Mouse (Mus musculus): ENCODE measurements around the gene Tspan11.

The Tspan11 gene

GRCm38 (mm10) chr6:127879472-127879871, 7.9 kb upstream of the Tspan11 start:
- peak; percentile 38 for DNase-seq (ENCODE audit: low read depth)

- no peak for DNase-seq (ENCODE audit: low read depth)
Measured at GRCm38 (mm10) chr6:127886916-127887315, 473 bp upstream of the Tspan11 start.

GRCm38 (mm10) chr6:127888581-127888980, 1.2 kb downstream of the Tspan11 start:
- no peak for DNase-seq (ENCODE audit: low read depth)

GRCm38 (mm10) chr6:127893611-127894010, 6.2 kb downstream of the Tspan11 start:
- DNase-seq (ENCODE audit: low read depth): no peak

- DNase-seq (ENCODE audit: low read depth): no peak
Measured at GRCm38 (mm10) chr6:127894999-127895398, 7.6 kb downstream of the Tspan11 start.

GRCm38 (mm10) chr6:127896425-127896824, 9.0 kb downstream of the Tspan11 start:
- no peak for DNase-seq (ENCODE audit: low read depth)

GRCm38 (mm10) chr6:127897342-127897741, 10.0 kb downstream of the Tspan11 start:
- DNase-seq (ENCODE audit: low read depth): no peak

- no peak for DNase-seq (ENCODE audit: low read depth)
Measured at GRCm38 (mm10) chr6:127900062-127900461, 12.7 kb downstream of the Tspan11 start.

- DNase-seq (ENCODE audit: low read depth): no peak
Measured at GRCm38 (mm10) chr6:127901261-127901660, 13.9 kb downstream of the Tspan11 start.

- no peak for DNase-seq (ENCODE audit: low read depth)
Measured at GRCm38 (mm10) chr6:127901669-127902068, 14.3 kb downstream of the Tspan11 start.

GRCm38 (mm10) chr6:127902559-127902958, 15.2 kb downstream of the Tspan11 start:
- no peak for DNase-seq (ENCODE audit: low read depth)

- DNase-seq (ENCODE audit: low read depth): no peak
Measured at GRCm38 (mm10) chr6:127910638-127911037, 23.2 kb downstream of the Tspan11 start.

- no peak for DNase-seq (ENCODE audit: low read depth)
Measured at GRCm38 (mm10) chr6:127911687-127912086, 24.3 kb downstream of the Tspan11 start.

GRCm38 (mm10) chr6:127912938-127913337, 25.5 kb downstream of the Tspan11 start:
- no peak for DNase-seq (ENCODE audit: low read depth)

- DNase-seq (ENCODE audit: low read depth): no peak
Measured at GRCm38 (mm10) chr6:127916993-127917392, 29.6 kb downstream of the Tspan11 start.

- DNase-seq (ENCODE audit: low read depth): no peak
Measured at GRCm38 (mm10) chr6:127917712-127918111, 30.3 kb downstream of the Tspan11 start.

- no peak for DNase-seq (ENCODE audit: low read depth)
Measured at GRCm38 (mm10) chr6:127919491-127919890, 32.1 kb downstream of the Tspan11 start.

GRCm38 (mm10) chr6:127920652-127921051, 33.3 kb downstream of the Tspan11 start:
- peak; percentile 61 for DNase-seq (ENCODE audit: low read depth)

- no peak for DNase-seq (ENCODE audit: low read depth)
Measured at GRCm38 (mm10) chr6:127921996-127922395, 34.6 kb downstream of the Tspan11 start.

GRCm38 (mm10) chr6:127923296-127923695, 35.9 kb downstream of the Tspan11 start:
- DNase-seq (ENCODE audit: low read depth): no peak

GRCm38 (mm10) chr6:127924750-127925149, 37.4 kb downstream of the Tspan11 start:
- no peak for DNase-seq (ENCODE audit: low read depth)

- no peak for DNase-seq (ENCODE audit: low read depth)
Measured at GRCm38 (mm10) chr6:127925915-127926314, 38.5 kb downstream of the Tspan11 start.

- no peak for DNase-seq (ENCODE audit: low read depth)
Measured at GRCm38 (mm10) chr6:127928682-127929081, 41.3 kb downstream of the Tspan11 start.

- DNase-seq (ENCODE audit: low read depth): no peak
Measured at GRCm38 (mm10) chr6:127932697-127933096, 45.3 kb downstream of the Tspan11 start.

GRCm38 (mm10) chr6:127933841-127934240, 46.5 kb downstream of the Tspan11 start:
- no peak for DNase-seq (ENCODE audit: low read depth)
